Mouse (Mus musculus): ENCODE measurements at regions not wholly inside any gene's neighbourhood (a gene's known extent, or its start where the extent isn't known, plus 50 kb on each side); places are given as distances from the start of the nearest gene placed in this dataset.

DNA sequence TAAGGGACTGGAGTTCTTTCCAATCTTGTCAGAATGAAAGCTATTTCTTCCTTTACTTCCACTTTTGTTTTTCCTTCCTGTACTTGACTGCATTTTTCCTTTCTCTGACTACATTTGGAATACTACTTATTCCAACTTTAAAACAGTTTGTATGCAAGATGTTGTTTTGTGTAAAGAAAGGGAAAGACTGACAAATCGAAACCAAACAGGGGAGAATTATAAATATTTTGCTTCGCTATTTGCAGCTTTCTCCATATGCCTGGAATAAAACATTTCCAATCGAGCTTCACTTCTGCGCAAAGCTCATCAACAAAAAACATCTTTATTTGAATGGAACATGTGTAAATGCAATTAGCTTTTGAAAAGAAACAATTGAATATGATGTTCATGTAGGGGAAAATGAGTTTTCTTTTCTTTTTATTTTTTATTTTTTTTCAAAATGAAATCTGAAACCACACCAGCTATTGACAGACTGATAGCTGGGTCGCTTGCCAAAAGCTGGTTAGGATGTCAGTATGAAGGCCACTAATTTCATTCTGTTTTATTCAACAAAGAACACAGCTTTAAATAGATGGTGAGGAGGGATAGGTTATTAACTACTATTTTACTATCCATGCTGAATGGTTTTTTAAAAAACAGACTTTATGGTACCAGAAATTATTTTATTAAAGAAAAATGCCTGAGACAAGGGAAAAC is 102.7 kb downstream of the Rpl36a-ps1 start:
- Histone ChIP-seq H3K27ac (ENCODE audit: low read depth, low read length) (no peak overlapping the region), H3K27me3 (ENCODE audit: control insufficient read depth, insufficient read depth, low read length) (no peaks in the 10 kb centered on the region), H3K36me3 (ENCODE audit: control insufficient read depth, insufficient read depth, low read length) (no peaks in the 10 kb centered on the region), H3K9me3 (ENCODE audit: control insufficient read depth, low read length) (no peaks in the 10 kb centered on the region), H3K4me2 (ENCODE audit: low read depth, low read length, severe bottlenecking) (no peak overlapping the region), H3K9ac (ENCODE audit: low read length) (no peak overlapping the region), H3K4me3 (ENCODE audit: low read depth, low read length) (no peak overlapping the region), H3K4me1 (replicated peaks; ENCODE audit: control insufficient read depth, insufficient read depth, low read length) (no peaks in the 10 kb centered on the region)
- WGBS: 83% methylated on average over 5 of the region's 5 CpGs
- DNase-seq (ENCODE audit: low spot score): no peak
- no peak for ATAC-seq (replicated peaks; ENCODE audit: low FRiP score)

DNA sequence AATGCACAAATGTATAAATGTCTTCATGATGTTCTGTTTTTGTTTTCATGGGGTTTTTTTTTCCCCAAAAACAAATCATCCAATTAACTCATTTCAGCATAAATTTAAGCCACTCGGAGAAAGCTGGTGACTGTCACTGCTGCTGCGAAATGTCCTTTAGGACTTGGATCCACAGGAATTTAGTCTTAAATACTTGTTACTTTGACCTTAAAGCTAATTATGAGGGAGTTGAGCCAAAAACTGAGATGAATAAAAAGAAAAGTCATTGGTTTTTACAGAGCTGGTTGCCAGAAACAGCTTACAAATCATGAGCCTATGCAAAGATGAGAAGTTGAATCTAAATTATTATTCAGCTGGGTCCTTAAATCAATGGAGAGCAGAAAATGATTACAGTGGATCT is 106.5 kb downstream of the Rpl36a-ps1 start:
- H3K27me3 ChIP-seq (ENCODE audit: control insufficient read depth, insufficient read depth, low read length): no peaks in the 10 kb centered on the region
- no peak overlapping the region for H3K4me3 ChIP-seq (ENCODE audit: low read depth, low read length)
- no peaks in the 10 kb centered on the region for H3K36me3 ChIP-seq (ENCODE audit: control insufficient read depth, insufficient read depth, low read length)
- H3K9ac ChIP-seq (ENCODE audit: low read length): no peak overlapping the region
- ATAC-seq (replicated peaks; ENCODE audit: low FRiP score) (no peak), DNase-seq (ENCODE audit: low spot score) (no peak)
- H3K27ac ChIP-seq (ENCODE audit: low read depth, low read length): no peak overlapping the region
- H3K4me1 ChIP-seq (replicated peaks; ENCODE audit: control insufficient read depth, insufficient read depth, low read length): no peaks in the 10 kb centered on the region
- 78% methylated on average over 2 of the region's 2 CpGs for WGBS
- H3K4me2 ChIP-seq (ENCODE audit: low read depth, low read length, severe bottlenecking): no peak overlapping the region
- H3K9me3 ChIP-seq (ENCODE audit: control insufficient read depth, low read length): no peaks in the 10 kb centered on the region

DNA sequence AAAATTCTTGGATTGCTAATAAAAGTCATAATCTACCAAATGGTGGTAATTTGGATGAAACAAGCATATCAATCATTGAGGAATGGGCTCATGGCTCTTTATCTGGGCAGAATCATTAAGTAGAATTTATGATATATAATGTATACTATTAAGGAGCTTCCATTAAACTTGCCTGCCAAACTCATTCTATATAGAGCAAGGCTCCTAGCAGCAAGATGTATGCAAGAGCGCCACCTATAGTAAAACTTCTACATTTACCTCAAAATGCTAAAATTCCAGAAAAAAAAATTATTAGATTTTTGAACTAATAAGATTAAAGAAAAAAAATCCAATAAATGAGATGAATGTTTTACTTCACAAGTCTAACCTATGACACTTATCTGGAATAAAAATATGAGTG is 107.1 kb downstream of the Rpl36a-ps1 start:
- Histone ChIP-seq H3K4me2 (ENCODE audit: low read depth, low read length, severe bottlenecking) (no peak overlapping the region), H3K36me3 (ENCODE audit: control insufficient read depth, insufficient read depth, low read length) (no peaks in the 10 kb centered on the region), H3K9me3 (ENCODE audit: control insufficient read depth, low read length) (no peaks in the 10 kb centered on the region), H3K4me3 (ENCODE audit: low read depth, low read length) (no peak overlapping the region), H3K27me3 (ENCODE audit: control insufficient read depth, insufficient read depth, low read length) (no peaks in the 10 kb centered on the region), H3K27ac (ENCODE audit: low read depth, low read length) (no peak overlapping the region), H3K4me1 (replicated peaks; ENCODE audit: control insufficient read depth, insufficient read depth, low read length) (no peaks in the 10 kb centered on the region), H3K9ac (ENCODE audit: low read length) (no peak overlapping the region)
- WGBS: 6% methylated on average over 1 of the region's 1 CpGs
- DNase-seq (ENCODE audit: low spot score) (no peak), ATAC-seq (replicated peaks; ENCODE audit: low FRiP score) (no peak)

DNA sequence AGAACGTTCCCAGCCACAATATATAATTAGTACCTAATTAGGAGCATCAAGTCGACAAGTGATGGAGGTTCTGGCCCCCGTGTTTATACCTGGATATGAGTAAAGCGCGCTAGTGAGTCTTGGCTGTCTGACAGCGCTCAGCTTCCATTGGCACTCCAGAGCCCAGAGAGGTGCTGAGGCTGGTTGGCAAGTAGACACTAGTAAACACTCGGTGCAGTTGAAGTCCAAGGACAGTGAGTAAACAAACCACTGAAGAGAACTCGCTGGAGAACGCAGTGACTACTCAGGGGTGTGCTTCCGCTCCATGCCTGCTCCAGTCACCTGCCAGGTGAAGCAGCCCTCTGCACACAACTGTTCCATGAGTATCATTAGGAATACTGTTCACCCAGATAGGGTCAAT is 111.5 kb downstream of the Rpl36a-ps1 start:
- no peak overlapping the region for H3K4me2 ChIP-seq (ENCODE audit: low read depth, low read length, severe bottlenecking)
- 87% methylated on average over 10 of the region's 10 CpGs for WGBS
- ATAC-seq (replicated peaks; ENCODE audit: low FRiP score): no peak
- no peak overlapping the region for H3K4me3 ChIP-seq (ENCODE audit: low read depth, low read length)
- H3K9ac ChIP-seq (ENCODE audit: low read length): no peak overlapping the region
- H3K27me3 ChIP-seq (ENCODE audit: control insufficient read depth, insufficient read depth, low read length): no peaks in the 10 kb centered on the region
- no peaks in the 10 kb centered on the region for H3K4me1 ChIP-seq (replicated peaks; ENCODE audit: control insufficient read depth, insufficient read depth, low read length)
- no peak overlapping the region for H3K27ac ChIP-seq (ENCODE audit: low read depth, low read length)
- no peak for DNase-seq (ENCODE audit: low spot score)
- no peaks in the 10 kb centered on the region for H3K36me3 ChIP-seq (ENCODE audit: control insufficient read depth, insufficient read depth, low read length)
- H3K9me3 ChIP-seq (ENCODE audit: control insufficient read depth, low read length): no peaks in the 10 kb centered on the region

DNA sequence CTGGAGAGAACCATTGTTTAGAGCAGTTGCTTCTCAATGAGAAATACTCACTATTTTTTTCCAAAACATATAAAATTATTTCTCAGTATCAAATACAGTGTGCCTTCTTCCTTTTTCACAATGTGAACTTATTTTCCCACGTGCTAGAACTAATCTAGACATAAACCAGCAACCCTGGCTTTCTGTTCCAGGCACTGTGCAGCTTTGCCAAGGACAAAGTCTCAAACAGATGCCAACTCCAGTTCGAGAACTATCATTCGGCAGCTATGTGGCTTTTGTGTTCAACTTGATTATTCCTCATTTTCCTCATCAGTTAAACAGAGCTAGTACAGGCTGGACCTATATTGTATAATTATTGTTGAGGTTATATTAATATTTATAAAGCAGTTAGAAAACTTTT is 116.2 kb downstream of the Rpl36a-ps1 start:
- H3K4me2 ChIP-seq (ENCODE audit: low read depth, low read length, severe bottlenecking): no peak overlapping the region
- H3K4me3 ChIP-seq (ENCODE audit: low read depth, low read length): no peak overlapping the region
- WGBS: 77% methylated on average over 3 of the region's 3 CpGs
- no peak overlapping the region for H3K27ac ChIP-seq (ENCODE audit: low read depth, low read length)
- no peaks in the 10 kb centered on the region for H3K36me3 ChIP-seq (ENCODE audit: control insufficient read depth, insufficient read depth, low read length)
- no peaks in the 10 kb centered on the region for H3K27me3 ChIP-seq (ENCODE audit: control insufficient read depth, insufficient read depth, low read length)
- H3K9ac ChIP-seq (ENCODE audit: low read length): no peak overlapping the region
- no peak for DNase-seq (ENCODE audit: low spot score)
- no peaks in the 10 kb centered on the region for H3K9me3 ChIP-seq (ENCODE audit: control insufficient read depth, low read length)
- no peak for ATAC-seq (replicated peaks; ENCODE audit: low FRiP score)
- no peaks in the 10 kb centered on the region for H3K4me1 ChIP-seq (replicated peaks; ENCODE audit: control insufficient read depth, insufficient read depth, low read length)

DNA sequence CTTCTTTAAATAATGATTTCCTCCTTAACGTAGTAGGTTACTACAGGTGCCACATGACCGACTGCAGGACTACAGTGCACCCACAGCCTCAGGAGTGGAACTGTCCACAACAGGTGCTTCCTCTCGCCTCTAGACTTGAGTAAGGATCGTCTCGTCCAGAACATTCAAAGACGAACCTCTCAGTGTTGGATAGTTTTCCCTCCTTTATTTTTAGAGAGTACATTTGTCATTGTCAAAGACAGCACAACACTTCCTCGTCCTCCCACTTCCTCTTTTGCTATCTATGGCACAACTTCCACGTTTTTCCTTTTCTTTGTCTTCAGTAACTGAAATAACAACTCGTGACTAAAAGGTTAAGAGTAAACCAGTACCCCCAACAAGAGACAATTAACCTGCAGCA is 120.7 kb downstream of the Rpl36a-ps1 start:
- no peak overlapping the region for H3K27ac ChIP-seq (ENCODE audit: low read depth, low read length)
- H3K4me2 ChIP-seq (ENCODE audit: low read depth, low read length, severe bottlenecking): no peak overlapping the region
- 84% methylated on average over 9 of the region's 9 CpGs for WGBS
- DNase-seq (ENCODE audit: low spot score) (no peak), ATAC-seq (replicated peaks; ENCODE audit: low FRiP score) (no peak)
- no peaks in the 10 kb centered on the region for H3K36me3 ChIP-seq (ENCODE audit: control insufficient read depth, insufficient read depth, low read length)
- no peaks in the 10 kb centered on the region for H3K27me3 ChIP-seq (ENCODE audit: control insufficient read depth, insufficient read depth, low read length)
- H3K4me3 ChIP-seq (ENCODE audit: low read depth, low read length): no peak overlapping the region
- no peak overlapping the region for H3K9ac ChIP-seq (ENCODE audit: low read length)
- no peaks in the 10 kb centered on the region for H3K4me1 ChIP-seq (replicated peaks; ENCODE audit: control insufficient read depth, insufficient read depth, low read length)
- no peaks in the 10 kb centered on the region for H3K9me3 ChIP-seq (ENCODE audit: control insufficient read depth, low read length)

DNA sequence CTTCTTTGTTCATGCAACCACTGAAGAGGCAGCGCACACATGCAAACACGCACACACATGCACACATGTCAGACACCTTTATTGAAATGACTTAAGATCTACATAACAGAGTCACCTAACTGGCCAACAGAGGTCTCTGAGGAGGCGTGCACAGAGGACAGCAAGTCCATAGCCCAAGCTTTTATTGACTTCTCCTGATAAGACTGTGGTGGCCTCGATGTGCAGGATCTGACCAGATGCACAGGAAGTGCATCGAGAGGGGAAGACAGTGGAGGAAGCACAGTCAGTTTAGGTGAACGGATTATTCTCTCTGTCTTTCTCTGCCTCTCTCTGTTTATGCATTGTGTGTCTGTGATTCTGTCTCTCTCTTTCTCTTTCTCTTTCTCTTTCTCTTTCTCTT is 124.2 kb downstream of the Rpl36a-ps1 start:
- WGBS: 86% methylated on average over 6 of the region's 6 CpGs
- Histone ChIP-seq H3K9ac (ENCODE audit: low read length) (no peak overlapping the region), H3K4me3 (ENCODE audit: low read depth, low read length) (no peak overlapping the region), H3K4me2 (ENCODE audit: low read depth, low read length, severe bottlenecking) (no peak overlapping the region), H3K9me3 (ENCODE audit: control insufficient read depth, low read length) (no peaks in the 10 kb centered on the region), H3K36me3 (ENCODE audit: control insufficient read depth, insufficient read depth, low read length) (no peaks in the 10 kb centered on the region), H3K27ac (ENCODE audit: low read depth, low read length) (no peak overlapping the region), H3K27me3 (ENCODE audit: control insufficient read depth, insufficient read depth, low read length) (no peaks in the 10 kb centered on the region), H3K4me1 (replicated peaks; ENCODE audit: control insufficient read depth, insufficient read depth, low read length) (no peaks in the 10 kb centered on the region)
- no peak for DNase-seq (ENCODE audit: low spot score)
- ATAC-seq (replicated peaks; ENCODE audit: low FRiP score): no peak

DNA sequence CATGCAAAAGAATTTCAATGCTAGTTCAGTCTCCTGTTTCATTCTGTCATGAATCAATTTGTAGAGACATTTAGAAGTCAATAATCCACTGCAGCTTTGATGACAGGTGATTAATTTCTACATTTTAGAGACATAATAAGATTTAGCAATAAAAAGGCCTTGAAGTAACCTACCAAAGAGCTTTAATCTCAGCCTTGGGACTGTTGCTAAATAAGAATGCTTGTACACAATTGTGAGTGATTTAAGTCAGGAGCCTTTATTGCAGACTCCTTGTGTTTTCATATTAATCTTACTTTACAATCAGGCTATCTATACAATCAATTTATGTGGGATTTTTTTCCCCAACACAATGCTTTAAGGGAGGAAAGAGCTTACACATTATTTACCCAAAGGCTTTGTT is 127.2 kb downstream of the Rpl36a-ps1 start:
- no peaks in the 10 kb centered on the region for H3K36me3 ChIP-seq (ENCODE audit: control insufficient read depth, insufficient read depth, low read length)
- no peak overlapping the region for H3K4me2 ChIP-seq (ENCODE audit: low read depth, low read length, severe bottlenecking)
- H3K9me3 ChIP-seq (ENCODE audit: control insufficient read depth, low read length): no peaks in the 10 kb centered on the region
- H3K9ac ChIP-seq (ENCODE audit: low read length): no peak overlapping the region
- H3K27ac ChIP-seq (ENCODE audit: low read depth, low read length): no peak overlapping the region
- no peak overlapping the region for H3K4me3 ChIP-seq (ENCODE audit: low read depth, low read length)
- no peak for ATAC-seq (replicated peaks; ENCODE audit: low FRiP score)
- no peak for DNase-seq (ENCODE audit: low spot score)
- no peaks in the 10 kb centered on the region for H3K4me1 ChIP-seq (replicated peaks; ENCODE audit: control insufficient read depth, insufficient read depth, low read length)
- no peaks in the 10 kb centered on the region for H3K27me3 ChIP-seq (ENCODE audit: control insufficient read depth, insufficient read depth, low read length)

DNA sequence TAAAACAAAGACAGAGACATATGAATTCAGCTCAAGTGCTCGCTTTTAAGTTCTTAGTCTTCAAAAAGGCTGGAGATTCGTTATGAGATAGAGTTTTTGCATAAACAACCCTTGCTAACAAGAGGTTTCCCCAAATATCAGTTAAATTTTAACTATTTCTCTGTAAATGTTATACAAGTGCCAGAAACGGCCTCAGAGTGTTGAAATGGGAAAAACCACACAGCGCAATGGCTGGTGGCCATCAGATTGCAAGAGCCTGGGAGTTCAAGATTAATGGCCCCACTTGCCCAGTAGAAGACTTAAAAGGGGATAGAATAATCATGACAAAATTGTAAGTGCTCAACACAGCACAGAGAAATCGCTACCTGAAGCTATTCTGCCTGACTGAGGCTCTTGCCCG is 130.1 kb downstream of the Rpl36a-ps1 start:
- Histone ChIP-seq H3K27me3 (ENCODE audit: control insufficient read depth, insufficient read depth, low read length) (no peaks in the 10 kb centered on the region), H3K9ac (ENCODE audit: low read length) (no peak overlapping the region), H3K4me3 (ENCODE audit: low read depth, low read length) (no peak overlapping the region), H3K4me2 (ENCODE audit: low read depth, low read length, severe bottlenecking) (no peak overlapping the region), H3K4me1 (replicated peaks; ENCODE audit: control insufficient read depth, insufficient read depth, low read length) (no peaks in the 10 kb centered on the region), H3K36me3 (ENCODE audit: control insufficient read depth, insufficient read depth, low read length) (no peaks in the 10 kb centered on the region), H3K9me3 (ENCODE audit: control insufficient read depth, low read length) (no peaks in the 10 kb centered on the region), H3K27ac (ENCODE audit: low read depth, low read length) (no peak overlapping the region)
- WGBS: 89% methylated on average over 6 of the region's 6 CpGs
- DNase-seq (ENCODE audit: low spot score) (no peak), ATAC-seq (replicated peaks; ENCODE audit: low FRiP score) (no peak)

Data from forebrain, embryonic 11.5 days (tissue).